Comparison of ENCODE assay signal across 13 mouse cellular contexts in genomic region chr13:56081656-56082055, GRCm38 (mm10). TPM values are rescaled to one million over a fixed set of nuclear protein-coding genes. Genes with fewer than 3 reads are reported as not detected.
DNase-seq lines count a peak whose midpoint lies in the region; ATAC-seq and TF ChIP-seq lines count a peak whose summit lies in the region.
"Had no signal": no experiment of that assay in that cellular context is flagged by ENCODE, and none has a peak within 500 bp of the region (broad histone marks: within the 10 kb centered on the region; RNA-seq: fewer than 3 reads in every experiment).

No protein-coding gene starts in this region.

- H3K36me3 ChIP-seq in neural tube, embryonic 15.5 days, result peaks cover 52% of the 10 kb centered on the region
- no peaks in the 10 kb centered on the region for H3K36me3 ChIP-seq in kidney, adult 2 months (ENCODE audit: control insufficient read depth, insufficient read depth, low read length)

- no peak for TF ChIP-seq POLR2A in kidney, adult 2 months (IDR thresholded peaks at IDR 0.05; ENCODE audit: low read depth, low read length)

- peaks cover 15% of the 10 kb centered on the region for H3K4me1 ChIP-seq in neural tube, embryonic 15.5 days
- H3K4me1 ChIP-seq in kidney, adult 2 months (ENCODE audit: control insufficient read depth, insufficient read depth, low read length), result no peaks in the 10 kb centered on the region
- H3K4me1 ChIP-seq: embryonic facial prominence, embryonic 10.5 days; liver, embryonic 15.5 days; midbrain, embryonic 12.5 days had no signal

- H3K4me3 ChIP-seq in neural tube, embryonic 15.5 days (replicated peaks), result no peak overlapping the region
- H3K4me3 ChIP-seq in kidney, adult 2 months (ENCODE audit: insufficient read depth, low read depth, low read length), result no peak overlapping the region
- H3K4me3 ChIP-seq: embryonic facial prominence, embryonic 10.5 days; liver, embryonic 15.5 days; midbrain, embryonic 12.5 days had no signal

- no peak overlapping the region for H3K4me2 ChIP-seq in neural tube, embryonic 15.5 days
- H3K4me2 ChIP-seq: liver, embryonic 15.5 days; midbrain, embryonic 12.5 days had no signal

- peak; percentile 4 for DNase-seq in gastrocnemius, postnatal 10 days
- no peak for DNase-seq in gastrocnemius, postnatal 25 days
- no peak for DNase-seq in neural tube, embryonic 10.5 days (ENCODE audit: extremely low spot score, low spot score)
- DNase-seq in adrenal gland, postnatal 14 days, result peak; percentile 59
- no peak for DNase-seq in kidney, adult 2 months
- no peak for DNase-seq in frontal cortex, postnatal 14 days (ENCODE audit: low spot score in 2 of 2)
- DNase-seq: cerebellum, adult 11 months; kidney, adult 11 months had no signal

- H3K27me3 ChIP-seq in neural tube, embryonic 15.5 days (replicated peaks), result no peaks in the 10 kb centered on the region
- H3K27me3 ChIP-seq in kidney, adult 2 months (replicated peaks; ENCODE audit: control insufficient read depth, insufficient read depth, low read length), result no peaks in the 10 kb centered on the region
- H3K27me3 ChIP-seq: liver, embryonic 15.5 days; midbrain, embryonic 12.5 days had no signal

- no peaks in the 10 kb centered on the region for H3K9me3 ChIP-seq in neural tube, embryonic 15.5 days (replicated peaks)
- H3K9me3 ChIP-seq: embryonic facial prominence, embryonic 10.5 days; liver, embryonic 15.5 days; midbrain, embryonic 12.5 days had no signal

- WGBS in neural tube, embryonic 15.5 days, result 69% methylated on average over 5 of the region's 5 CpGs
- WGBS in kidney, adult 2 months, result 78% methylated on average over 5 of the region's 5 CpGs

- H3K9ac ChIP-seq in neural tube, embryonic 15.5 days (replicated peaks), result no peak overlapping the region
- H3K9ac ChIP-seq: liver, embryonic 15.5 days; midbrain, embryonic 12.5 days had no signal

- TF ChIP-seq CTCF in kidney, adult 2 months (conservative IDR thresholded peaks at IDR 0.05; ENCODE audit: insufficient read depth, insufficient read length, low read depth, low read length), result no peak

- 0 out of 2 replicates have a peak overlapping the region, but pooled peaks have one; percentile 9 for H3K27ac ChIP-seq in neural tube, embryonic 15.5 days (replicated peaks)
- H3K27ac ChIP-seq in kidney, adult 2 months (ENCODE audit: insufficient read depth, low read depth, low read length), result no peak overlapping the region
- H3K27ac ChIP-seq: embryonic facial prominence, embryonic 10.5 days; kidney, postnatal 0 days; liver, embryonic 15.5 days; midbrain, embryonic 12.5 days had no signal

- no peak for ATAC-seq in neural tube, embryonic 15.5 days (ENCODE audit: low FRiP score)

RNA-seq across cellular contexts. Expression of gene H2afy, which starts 54.5 kb away (rescaled TPM):
- total RNA-seq in gastrocnemius, postnatal 10 days (2021), result 10 to 100 TPM; 68.3 to 81.6 TPM
- total RNA-seq in gastrocnemius, postnatal 25 days (2021), result 10 to 100 TPM; 61.8 to 62.6 TPM
- polyA plus RNA-seq in neural tube, embryonic 15.5 days (2015; fragmentation: Nextera tagmentation; extraction: Ambion mirVana), result 244 and 272 TPM in 2 replicates
- 126 and 140 TPM in 2 replicates for total RNA-seq in adrenal gland, postnatal 14 days (2021)
- 74.5 and 89.3 TPM in 2 replicates for polyA plus RNA-seq in kidney, adult 2 months (2012; rRNA removed)

Comparison
In these comparisons a context has a peak if more than half of its experiments do, and no peak if none do; other contexts are left out.
1. DNase-seq: peak in gastrocnemius, postnatal 10 days (single experiment) and adrenal gland, postnatal 14 days (single experiment); none in gastrocnemius, postnatal 25 days (single experiment), neural tube, embryonic 10.5 days (single experiment), kidney, adult 2 months (single experiment) and frontal cortex, postnatal 14 days (0 of 2).